Mouse (Mus musculus): ENCODE measurements around the gene Pcmt1.

DNA sequence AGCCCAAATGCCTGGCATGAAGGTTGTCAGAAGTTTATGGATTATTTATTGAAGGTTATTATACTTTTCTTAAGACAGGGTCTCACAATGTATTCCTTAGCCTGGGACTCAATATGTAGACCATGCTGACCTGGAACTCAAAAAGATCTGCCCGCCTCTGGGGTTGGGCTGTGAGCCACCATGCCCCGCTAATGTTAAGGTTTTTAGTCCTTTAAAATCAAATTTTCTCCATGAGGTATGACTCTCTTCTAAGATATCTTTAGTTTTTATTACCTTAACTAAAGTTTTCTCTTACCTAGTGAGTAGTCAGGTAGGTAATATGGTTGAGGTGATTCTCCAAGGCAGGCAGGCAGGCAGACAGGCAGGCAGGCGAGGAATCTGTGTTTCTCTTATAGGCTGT is 1.3 kb upstream of the Pcmt1 start:
- no peak for TF ChIP-seq CTCF (IDR thresholded peaks at IDR 0.05; ENCODE audit: borderline replicate concordance, control insufficient read depth, extremely low read depth, insufficient read depth, low read length, poor library complexity)
- TF ChIP-seq POLR2A (IDR thresholded peaks at IDR 0.05; ENCODE audit: control insufficient read depth, extremely low read depth, insufficient read depth, low read length, poor library complexity) = no peak

All from thymus, adult 2 months (tissue).